Mouse (Mus musculus) liver, embryonic 11.5 days (tissue): Measurements from ENCODE around the gene Hist1h2ag. TPM values are rescaled to one million over a fixed set of nuclear protein-coding genes. Genes with fewer than 3 reads are reported as not detected.

Experiments
- ATAC-seq: fragments of 200-750 bp; cut with Nextera tagmentation; replicated peaks from 2 replicates; pipeline ENCODE4 v1.8.0; 2017; ENCODE audit warnings: moderate number of reproducible peaks, mild to moderate bottlenecking, moderate TSS enrichment, moderate library complexity; ENCODE audit not compliant: low FRiP score
- DNase-seq: peaks from one replicate; pipeline ENCODE4 v3.0.0-alpha.2; 2017; ENCODE audit warnings: low spot score
- H3K27ac ChIP-seq: fragments of 300-500 bp; sonication (generic); 2 replicates; pipeline ENCODE4 v1.5.1; 2014; ENCODE audit warnings: mild to moderate bottlenecking, low read depth, low read length, control low read depth
- H3K27me3 ChIP-seq: fragments of 300-500 bp; sonication (generic); replicated peaks from 2 replicates; pipeline ENCODE4 v1.6.1; 2014; ENCODE audit warnings: low read length, mixed read lengths; ENCODE audit not compliant: control insufficient read depth, insufficient read depth
- H3K36me3 ChIP-seq: fragments of 300-500 bp; sonication (generic); 2 replicates; pipeline ENCODE4 v1.6.1; 2014; ENCODE audit warnings: mild to moderate bottlenecking, low read length, moderate library complexity, mixed read lengths; ENCODE audit not compliant: control insufficient read depth, insufficient read depth
- H3K4me1 ChIP-seq: fragments of 300-500 bp; sonication (generic); replicated peaks from 2 replicates; pipeline ENCODE4 v1.6.1; 2014; ENCODE audit warnings: low read length, mixed read lengths; ENCODE audit not compliant: control insufficient read depth, insufficient read depth
- H3K4me2 ChIP-seq: fragments of 300-500 bp; sonication (generic); 2 replicates; pipeline ENCODE4 v1.6.1; 2014; ENCODE audit warnings: mild to moderate bottlenecking, control low read depth, moderate library complexity
- H3K4me3 ChIP-seq: fragments of 300-500 bp; sonication (generic); 2 replicates; pipeline ENCODE4 v1.5.1; 2014; ENCODE audit warnings: low read depth, low read length, control low read depth
- H3K9ac ChIP-seq: fragments of 300-500 bp; sonication (generic); 2 replicates; pipeline ENCODE4 v1.6.1; 2014; ENCODE audit warnings: low read depth, low read length, control low read depth
- H3K9me3 ChIP-seq: fragments of 300-500 bp; sonication (generic); 2 replicates; pipeline ENCODE4 v1.6.1; 2016; ENCODE audit warnings: low read length, inconsistent platforms, mixed read lengths; ENCODE audit not compliant: control insufficient read depth
- WGBS: fragments of 180-500 bp; shearing (Covaris S2); extraction: QIAGEN DNeasy Blood & Tissue Kit; methylation state at CpG from one replicate; pipeline ENCODE4 v1.1.7; 2014; 5-methylcytosine and 5-hydroxymethylcytosine counted together
- polyA plus RNA-seq: library from polyadenylated mRNA; unstranded; fragments of >200 nt; fragmentation: Nextera tagmentation; extraction: Ambion mirVana; gene quantifications from 2 replicates; pipeline ENCODE4 v1.2.1, GENCODE M21; 2014

Gene Hist1h2ag
- polyA plus RNA-seq, 1 experiment from 2014 or later, result 26.4 TPM

DNA sequence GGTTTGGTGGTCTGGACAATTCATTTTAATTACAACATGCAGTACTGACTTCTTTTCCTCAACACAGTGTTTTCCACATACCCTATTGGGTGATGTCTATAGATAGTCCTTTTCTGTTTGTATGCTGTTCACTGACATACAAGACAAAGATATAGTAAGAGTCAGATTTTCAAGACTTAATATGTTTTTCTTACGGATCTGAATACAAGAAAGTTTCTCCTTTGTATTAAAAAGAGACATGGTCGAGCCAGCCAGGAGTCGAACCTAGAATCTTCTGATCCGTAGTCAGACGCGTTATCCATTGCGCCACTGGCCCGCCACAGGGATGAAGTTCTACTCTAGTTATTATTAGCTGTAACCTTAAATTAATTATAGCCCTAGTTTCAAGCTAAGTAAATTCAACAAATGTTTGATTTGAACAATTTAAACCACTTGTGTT, 21.8 kb downstream of the Hist1h2ag start:
- peak overlapping the region; percentile 78 for H3K4me2 ChIP-seq
- H3K27me3 ChIP-seq, result no peaks in the 10 kb centered on the region
- peak overlapping the region; percentile 69 for H3K9ac ChIP-seq
- no peaks in the 10 kb centered on the region for H3K9me3 ChIP-seq
- DNase-seq (peak; percentile 72), ATAC-seq (peak; percentile 84)
- under 1% methylated on average over 8 of the region's 8 CpGs for WGBS
- 0 out of 2 replicates have a peak overlapping the region, but pooled peaks have one; percentile 43 for H3K27ac ChIP-seq
- 0 out of 2 replicates have a peak, but pooled peaks cover 4% of the 10 kb centered on the region for H3K4me1 ChIP-seq
- H3K4me3 ChIP-seq, result peak overlapping the region; percentile 59
- H3K36me3 ChIP-seq, result no peaks in the 10 kb centered on the region

DNA sequence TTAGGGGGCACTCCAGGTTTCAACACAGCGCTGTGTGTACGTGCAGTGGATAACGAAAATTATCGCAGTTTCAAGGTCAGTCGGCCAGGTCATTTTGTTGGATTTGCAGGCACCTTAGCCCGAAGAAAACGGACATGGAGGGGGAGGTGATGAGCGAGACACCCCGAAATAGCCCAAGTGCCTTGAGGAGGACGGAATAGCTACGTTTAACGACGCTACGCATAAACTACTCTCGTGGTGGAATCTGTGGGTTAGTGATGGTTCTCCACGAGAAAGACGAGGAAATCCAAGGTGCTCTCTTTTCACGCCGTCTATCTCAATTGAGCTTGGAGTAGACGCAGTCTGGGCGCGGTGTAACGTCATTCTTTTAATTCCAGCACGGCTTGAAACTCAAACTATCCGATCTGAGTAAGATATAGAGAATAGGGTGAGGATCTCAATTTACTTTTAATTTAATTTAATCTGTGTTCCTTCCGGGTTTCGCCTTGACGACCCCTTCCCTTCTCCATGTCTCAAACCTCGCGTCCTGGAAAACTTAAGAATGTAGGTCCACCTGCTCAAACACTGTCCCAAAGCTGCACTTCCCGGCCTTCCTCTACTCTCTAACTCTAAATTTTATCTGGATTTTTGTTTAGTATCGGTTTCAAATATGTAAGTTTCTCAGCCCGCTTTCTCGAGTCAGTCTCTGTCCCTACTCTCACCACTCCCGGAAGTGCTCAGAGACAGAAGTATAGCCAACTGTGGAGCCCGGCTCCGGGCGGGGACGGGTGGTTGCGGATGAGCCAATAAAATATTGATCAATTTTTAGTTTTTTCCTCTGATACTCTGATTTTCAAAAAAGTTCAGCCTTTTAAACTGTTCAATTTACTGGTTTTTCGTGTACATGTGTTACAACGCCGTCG, 22.6 kb downstream of the Hist1h2ag start:
- Histone ChIP-seq H3K36me3 (no peaks in the 10 kb centered on the region), H3K4me3 (peak overlapping the region; percentile 57), H3K9me3 (no peaks in the 10 kb centered on the region), H3K4me1 (peaks cover 7% of the 10 kb centered on the region; the same call in 1 of the 2 replicates), H3K4me2 (peak overlapping the region; percentile 78), H3K27ac (0 out of 2 replicates have a peak overlapping the region, but pooled peaks have one; percentile 11), H3K9ac (peak overlapping the region; percentile 69), H3K27me3 (no peaks in the 10 kb centered on the region)
- WGBS, result under 1% methylated on average over 44 of the region's 44 CpGs
- DNase-seq (peak; percentile 55), ATAC-seq (peak; percentile 74)

DNA sequence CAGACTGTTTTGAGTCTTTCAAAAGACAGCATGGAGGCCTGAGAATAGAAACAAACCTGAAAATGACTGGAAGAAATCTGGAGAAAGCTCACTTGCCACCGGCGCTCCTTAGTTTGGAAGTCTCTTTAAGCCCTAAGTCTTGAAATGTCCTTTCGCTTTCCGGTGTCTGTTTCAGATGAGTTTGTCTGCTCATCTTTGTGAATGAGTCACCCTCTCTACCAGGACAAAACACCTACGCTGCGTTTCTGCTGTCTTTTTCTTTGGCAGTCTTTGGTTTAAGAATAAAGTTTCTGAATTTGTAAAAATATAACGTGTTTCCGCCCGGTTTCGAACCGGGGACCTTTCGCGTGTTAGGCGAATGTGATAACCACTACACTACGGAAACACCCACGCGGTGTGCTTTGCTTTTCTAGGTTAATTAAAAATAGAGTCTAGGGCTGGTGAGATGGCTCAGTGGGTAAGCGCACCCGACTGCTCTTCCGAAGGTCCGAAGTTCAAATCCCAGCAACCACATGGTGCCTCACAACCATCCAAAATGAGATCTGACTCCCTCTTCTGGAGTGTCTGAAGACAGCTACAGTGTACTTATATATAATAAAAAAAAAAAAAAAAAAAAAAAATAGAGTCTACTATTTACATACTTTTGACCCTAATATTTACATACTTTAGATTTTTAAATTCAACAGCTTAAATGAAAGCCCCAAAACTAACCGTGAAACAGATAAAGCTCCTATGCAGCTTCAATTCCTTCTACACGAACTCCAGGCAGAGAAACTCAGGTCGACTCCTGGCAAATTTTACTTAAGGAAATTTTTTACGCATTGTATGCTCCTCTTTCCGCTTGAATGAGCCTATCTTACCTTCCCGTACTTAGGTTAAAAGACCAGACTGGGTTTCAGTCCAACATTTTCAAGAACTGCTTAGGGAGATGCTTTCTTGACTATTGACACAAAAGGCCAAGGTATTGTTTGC, 27.0 kb downstream of the Hist1h2ag start:
- Histone ChIP-seq H3K27ac (no peak overlapping the region), H3K36me3 (no peaks in the 10 kb centered on the region), H3K4me2 (peak overlapping the region; percentile 68), H3K9ac (no peak overlapping the region), H3K4me1 (peaks cover 10% of the 10 kb centered on the region; the same call in 1 of the 2 replicates), H3K9me3 (no peaks in the 10 kb centered on the region), H3K27me3 (peaks cover 31% of the 10 kb centered on the region), H3K4me3 (peak overlapping the region; percentile 29)
- WGBS, result 14% methylated on average over 27 of the region's 27 CpGs
- ATAC-seq (peak; percentile 86), DNase-seq (peak; percentile 91)

DNA sequence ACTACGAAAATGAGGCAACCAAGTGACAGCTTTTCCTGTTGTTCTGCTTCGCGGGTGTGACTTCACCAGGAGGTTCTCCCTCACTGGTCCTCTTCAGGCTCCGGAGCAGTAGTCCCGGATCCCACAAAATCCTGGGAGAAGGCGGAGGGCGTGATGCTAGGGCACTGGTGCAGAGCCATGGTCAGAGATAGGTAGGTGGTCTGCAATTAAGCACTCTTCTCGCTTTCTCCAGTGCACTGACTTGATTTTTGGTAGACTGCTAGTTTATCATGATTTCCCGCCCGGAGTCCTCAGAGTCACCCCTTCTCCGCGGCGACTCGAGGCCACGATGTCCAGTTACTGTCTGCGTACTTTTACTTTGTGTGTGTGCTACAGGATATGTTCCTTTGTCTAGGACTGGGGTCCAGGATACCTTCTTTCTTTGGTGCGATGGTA, 28.3 kb downstream of the Hist1h2ag start:
- H3K9ac ChIP-seq, result no peak overlapping the region
- peak; percentile 60 for DNase-seq

DNA sequence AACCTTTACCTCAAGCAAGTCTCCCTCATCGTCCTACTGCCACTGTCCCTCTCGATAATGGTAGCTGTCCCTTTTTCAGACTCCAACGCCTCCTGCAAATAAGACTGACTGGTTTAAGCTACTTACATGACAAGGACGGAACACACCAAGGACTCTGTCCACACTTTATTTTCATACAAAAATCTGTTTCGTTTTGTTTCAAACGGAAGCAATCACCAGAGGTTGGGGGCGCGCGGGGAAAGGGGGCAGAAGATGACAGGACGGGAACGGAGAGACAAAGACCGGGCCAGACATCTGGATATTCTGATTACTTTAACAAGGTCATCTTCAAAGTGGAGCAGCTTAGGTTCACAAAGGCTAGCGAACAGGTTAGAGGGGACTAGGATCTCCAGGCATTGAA, 29.0 kb downstream of the Hist1h2ag start:
- peak; percentile 32 for DNase-seq
- Histone ChIP-seq H3K4me1 (peaks cover 10% of the 10 kb centered on the region; the same call in 1 of the 2 replicates), H3K27me3 (peaks cover 51% of the 10 kb centered on the region), H3K4me3 (peak overlapping the region; percentile 29), H3K36me3 (no peaks in the 10 kb centered on the region), H3K4me2 (peak overlapping the region; percentile 68), H3K27ac (no peak overlapping the region), H3K9ac (no peak overlapping the region), H3K9me3 (no peaks in the 10 kb centered on the region)
- ATAC-seq, result no peak
- WGBS, result 20% methylated on average over 13 of the region's 13 CpGs

More for the DNA sequence above, 28.3 kb downstream of the Hist1h2ag start:
- H3K27me3 ChIP-seq, result peaks cover 44% of the 10 kb centered on the region
- H3K4me1 ChIP-seq, result peaks cover 10% of the 10 kb centered on the region; the same call in 1 of the 2 replicates
- 3% methylated on average over 17 of the region's 17 CpGs for WGBS
- ATAC-seq, result no peak
- H3K4me2 ChIP-seq, result peak overlapping the region; percentile 68
- H3K9me3 ChIP-seq, result no peaks in the 10 kb centered on the region
- no peak overlapping the region for H3K27ac ChIP-seq
- peak overlapping the region; percentile 29 for H3K4me3 ChIP-seq
- H3K36me3 ChIP-seq, result no peaks in the 10 kb centered on the region

DNA sequence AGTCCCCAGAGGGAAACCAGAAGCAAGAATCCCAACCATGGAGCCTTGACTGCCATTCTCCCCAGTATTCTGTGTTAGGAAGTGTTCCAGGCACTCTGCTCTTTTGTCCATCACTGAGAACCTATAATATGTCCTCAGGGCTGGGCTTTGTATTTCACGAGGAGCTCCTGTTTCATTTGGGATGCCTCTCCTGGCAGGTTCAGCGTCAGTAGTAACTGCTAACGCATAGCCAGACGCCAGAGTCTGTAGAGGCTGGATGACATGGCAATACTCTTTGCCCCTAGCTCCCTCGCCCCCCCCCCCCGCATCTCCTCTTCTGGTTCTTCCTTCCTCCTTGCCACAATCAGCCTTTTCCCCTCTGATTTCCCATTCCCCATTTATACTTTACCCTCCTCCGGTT, 33.1 kb downstream of the Hist1h2ag start, which contains the start of gene Prss16:
Gene Prss16 (minus strand): TSS at position 101 of the 400 bp plus-strand sequence.
- H3K9me3 ChIP-seq, result no peaks in the 10 kb centered on the region
- H3K4me2 ChIP-seq, result no peak within 1 kb of the TSS
- H3K27ac ChIP-seq, result no peak within 1 kb of the TSS
- peaks cover 16% of the 10 kb centered on the region; the same call in 1 of the 2 replicates for H3K4me1 ChIP-seq
- 26% methylated on average over 6 of the region's 7 CpGs for WGBS
- no peak within 1 kb of the TSS for H3K9ac ChIP-seq
- H3K27me3 ChIP-seq, result peaks cover 90% of the 10 kb centered on the region
- no peak for ATAC-seq
- no peak for DNase-seq
- no peaks in the 10 kb centered on the region for H3K36me3 ChIP-seq
- no peak within 1 kb of the TSS for H3K4me3 ChIP-seq

DNA sequence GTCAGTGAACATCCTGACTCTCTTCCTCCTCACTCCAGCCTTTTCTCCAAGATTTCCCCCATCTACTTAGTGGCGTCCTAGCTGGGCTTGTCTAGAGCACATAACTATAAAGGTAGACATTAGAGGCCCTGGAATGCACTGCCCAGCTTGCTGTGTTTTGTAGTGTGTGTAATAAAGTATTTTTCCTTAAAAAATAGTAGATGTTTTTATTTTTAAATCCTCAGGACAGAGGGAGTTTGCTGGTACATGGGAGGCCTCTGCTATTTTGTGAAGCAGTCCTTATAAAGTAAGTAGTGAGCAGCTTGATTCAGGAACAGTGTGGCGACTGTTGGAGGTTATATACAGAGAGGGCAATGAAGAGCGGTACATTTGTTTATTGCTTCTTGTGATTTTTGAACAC, 34.0 kb downstream of the Hist1h2ag start:
- whole genome bisulfite sequencing, result 85% methylated on average over 3 of the region's 3 CpGs
- no peak overlapping the region for H3K4me2 ChIP-seq

DNA sequence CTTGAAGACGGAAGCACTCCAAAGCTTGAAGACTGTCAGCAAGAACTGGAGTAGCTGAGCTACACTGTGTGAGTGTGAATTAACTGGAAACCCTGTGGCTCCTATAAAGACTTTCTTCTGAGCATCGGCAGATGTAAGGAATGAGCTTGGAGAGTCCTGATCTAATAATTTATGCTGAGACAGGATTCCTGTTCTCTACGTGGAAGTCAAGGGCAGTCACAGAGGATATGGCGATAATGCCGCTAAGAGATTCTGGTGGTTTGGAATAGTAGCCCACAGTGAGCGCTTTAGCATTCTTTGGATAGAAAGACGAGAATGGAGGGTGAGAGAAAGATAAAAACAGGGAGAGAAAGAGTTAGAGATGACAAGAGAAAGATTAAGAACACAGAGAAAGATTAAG, 34.9 kb downstream of the Hist1h2ag start:
- Histone ChIP-seq H3K4me2 (no peak overlapping the region), H3K4me1 (peaks cover 10% of the 10 kb centered on the region; the same call in 1 of the 2 replicates), H3K27ac (no peak overlapping the region), H3K36me3 (no peaks in the 10 kb centered on the region), H3K9me3 (no peaks in the 10 kb centered on the region), H3K4me3 (no peak overlapping the region), H3K9ac (no peak overlapping the region), H3K27me3 (peaks cover 93% of the 10 kb centered on the region)
- no peak for DNase-seq
- no peak for ATAC-seq
- WGBS, result 56% methylated on average over 7 of the region's 7 CpGs

More for the DNA sequence above, 34.0 kb downstream of the Hist1h2ag start:
- Histone ChIP-seq H3K9ac (no peak overlapping the region), H3K27me3 (peaks cover 91% of the 10 kb centered on the region), H3K4me3 (no peak overlapping the region), H3K4me1 (peaks cover 12% of the 10 kb centered on the region; the same call in 1 of the 2 replicates), H3K9me3 (no peaks in the 10 kb centered on the region), H3K27ac (no peak overlapping the region), H3K36me3 (no peaks in the 10 kb centered on the region)
- ATAC-seq (no peak), DNase-seq (no peak)
